15 mouse cellular contexts compared by ENCODE assay signal in genomic region chr4:109220441-109220940, GRCm38 (mm10). TPM values are rescaled to one million over a fixed set of nuclear protein-coding genes. Genes with fewer than 3 reads are reported as not detected.
"Had no signal": no experiment of that assay in that cellular context is flagged by ENCODE, and none has a peak within 500 bp of the region (broad histone marks: within the 10 kb centered on the region; RNA-seq: fewer than 3 reads in every experiment).

No protein-coding gene starts in this region.

- H3K4me3 ChIP-seq: limb, embryonic 13.5 days; liver, embryonic 15.5 days; midbrain, embryonic 15.5 days; neural tube, embryonic 12.5 days had no signal

- H3K27me3 ChIP-seq: limb, embryonic 13.5 days; liver, embryonic 15.5 days; midbrain, embryonic 15.5 days; neural tube, embryonic 12.5 days had no signal

- ATAC-seq: lung, postnatal 0 days; midbrain, embryonic 15.5 days had no signal

- H3K9ac ChIP-seq: limb, embryonic 13.5 days; liver, embryonic 15.5 days; midbrain, embryonic 15.5 days; neural tube, embryonic 12.5 days had no signal

- H3K9me3 ChIP-seq: limb, embryonic 13.5 days; liver, embryonic 15.5 days; midbrain, embryonic 15.5 days; neural tube, embryonic 12.5 days had no signal

- H3K36me3 ChIP-seq: limb, embryonic 13.5 days; liver, embryonic 15.5 days; midbrain, embryonic 15.5 days; neural tube, embryonic 12.5 days had no signal

- DNase-seq: kidney, adult 11 months; kidney, postnatal 14 days; left cerebral cortex, postnatal 4 days; lung, adult 2 months; lung, postnatal 36 days; thymus, postnatal 4 days had no signal

- H3K4me2 ChIP-seq: limb, embryonic 13.5 days; liver, embryonic 11.5 days; liver, embryonic 15.5 days; midbrain, embryonic 15.5 days; neural tube, embryonic 12.5 days had no signal

- H3K27ac ChIP-seq: limb, embryonic 13.5 days; liver, embryonic 15.5 days; midbrain, embryonic 15.5 days; neural tube, embryonic 12.5 days had no signal

- H3K4me1 ChIP-seq: limb, embryonic 13.5 days; liver, embryonic 15.5 days had no signal

RNA-seq across cellular contexts. Expression of gene Calr4, which starts 13.8 kb away (rescaled TPM):
- total RNA-seq: megakaryocyte progenitor cell, adult 5-6 weeks; monocyte, adult 5-6 weeks had no signal
- polyA plus RNA-seq: large intestine, adult 2 months; limb, embryonic 13.5 days; liver, embryonic 15.5 days had no signal
